Mouse (Mus musculus) embryonic facial prominence, embryonic 14.5 days (tissue): ENCODE measurements around the gene Kit. TPM values are rescaled to one million over a fixed set of nuclear protein-coding genes. Genes with fewer than 3 reads are reported as not detected.

Experiments
- ATAC-seq: fragments of 200-750 bp; cut with Nextera tagmentation; 2 replicates; pipeline ENCODE4 v1.8.0; 2017; ENCODE audit warnings: low read depth, moderate number of reproducible peaks, moderate TSS enrichment
- DNase-seq: peaks from one replicate; pipeline ENCODE4 v3.0.0-alpha.2; 2015; ENCODE audit warnings: low spot score
- H3K27ac ChIP-seq: fragments of 300-500 bp; sonication (generic); replicated peaks from 2 replicates; pipeline ENCODE4 v1.5.1; 2014; ENCODE audit warnings: low read depth, mild to moderate bottlenecking, low read length, moderate library complexity
- H3K27me3 ChIP-seq: fragments of 300-500 bp; sonication (generic); replicated peaks from 2 replicates; pipeline ENCODE4 v1.6.1; 2014; ENCODE audit warnings: low read length; ENCODE audit not compliant: control insufficient read depth, insufficient read depth
- H3K36me3 ChIP-seq: fragments of 300-500 bp; sonication (generic); 2 replicates; pipeline ENCODE4 v1.6.1; 2014; ENCODE audit warnings: low read length, mixed read lengths; ENCODE audit not compliant: control insufficient read depth, insufficient read depth
- H3K4me1 ChIP-seq: fragments of 300-500 bp; sonication (generic); 2 replicates; pipeline ENCODE4 v1.6.1; 2014; ENCODE audit warnings: antibody characterized with exemption, low read length; ENCODE audit not compliant: control insufficient read depth, insufficient read depth
- H3K4me2 ChIP-seq: fragments of 300-500 bp; sonication (generic); 2 replicates; pipeline ENCODE4 v1.6.1; 2014; ENCODE audit warnings: low read depth, mild to moderate bottlenecking, low read length, moderate library complexity, mixed read lengths
- H3K4me3 ChIP-seq: fragments of 300-500 bp; sonication (generic); 2 replicates; pipeline ENCODE4 v1.5.1; 2014; ENCODE audit warnings: low read depth, mild to moderate bottlenecking, low read length
- H3K9ac ChIP-seq: fragments of 300-500 bp; sonication (generic); 2 replicates; pipeline ENCODE4 v1.6.1; 2014; ENCODE audit warnings: low read depth, mild to moderate bottlenecking, low read length, moderate library complexity, mixed read lengths
- H3K9me3 ChIP-seq: fragments of 300-500 bp; sonication (generic); 2 replicates; pipeline ENCODE4 v1.6.1; 2016; ENCODE audit warnings: low read length; ENCODE audit not compliant: control insufficient read depth
- WGBS: fragments of 180-500 bp; shearing (Covaris S2); extraction: QIAGEN DNeasy Blood & Tissue Kit; methylation state at CpG from one replicate; pipeline ENCODE4 v1.1.7; 2014; 5-methylcytosine and 5-hydroxymethylcytosine counted together
- polyA plus RNA-seq: library from polyadenylated mRNA; unstranded; fragments of >200 nt; fragmentation: Nextera tagmentation; extraction: Ambion mirVana; gene quantifications from 2 replicates; pipeline ENCODE4 v1.2.1, GENCODE M21; 2014

Gene Kit
- 21.8 and 24.3 TPM in 2 replicates for polyA plus RNA-seq

GRCm38 (mm10) chr5:75574852-75575566, at the start of gene Kit:
Gene Kit, plus strand, starts transcription at chr5:75574916.
- Histone ChIP-seq H3K4me1 (peaks cover 13% of the 10 kb centered on the region; the same call in 1 of the 2 replicates), H3K27me3 (peaks cover 23% of the 10 kb centered on the region), H3K27ac (no peak within 1 kb of the TSS), H3K36me3 (no peaks in the 10 kb centered on the region), H3K4me3 (peak within 1 kb of the TSS; percentile 65), H3K9ac (peak within 1 kb of the TSS; percentile 67), H3K4me2 (peak within 1 kb of the TSS; percentile 100), H3K9me3 (no peaks in the 10 kb centered on the region)
- 0% methylated on average over 27 of the region's 65 CpGs for WGBS
- ATAC-seq: peak; percentile 95
- peak; percentile 91 for DNase-seq

GRCm38 (mm10) chr5:75536156-75536555, 38.6 kb upstream of the Kit start:
- no peaks in the 10 kb centered on the region for H3K36me3 ChIP-seq
- H3K4me2 ChIP-seq: no peak overlapping the region
- 58% methylated on average over 3 of the region's 3 CpGs for WGBS
- H3K9me3 ChIP-seq: no peaks in the 10 kb centered on the region
- DNase-seq (no peak), ATAC-seq (no peak)
- no peaks in the 10 kb centered on the region for H3K4me1 ChIP-seq
- no peaks in the 10 kb centered on the region for H3K27me3 ChIP-seq
- no peak overlapping the region for H3K9ac ChIP-seq
- H3K4me3 ChIP-seq: no peak overlapping the region
- H3K27ac ChIP-seq: no peak overlapping the region

- DNase-seq: no peak
- H3K4me2 ChIP-seq: no peak overlapping the region
- WGBS: 32% methylated on average over 4 of the region's 4 CpGs
- H3K9me3 ChIP-seq: no peaks in the 10 kb centered on the region
- no peak overlapping the region for H3K4me3 ChIP-seq
- ATAC-seq: no peak
- no peaks in the 10 kb centered on the region for H3K4me1 ChIP-seq
- H3K36me3 ChIP-seq: no peaks in the 10 kb centered on the region
- H3K27ac ChIP-seq: no peak overlapping the region
- H3K27me3 ChIP-seq: no peaks in the 10 kb centered on the region
- no peak overlapping the region for H3K9ac ChIP-seq
These were observed 37.0 kb upstream of the Kit start for GRCm38 (mm10) chr5:75537717-75538116.

GRCm38 (mm10) chr5:75538458-75538857, 36.3 kb upstream of the Kit start:
- H3K4me3 ChIP-seq: no peak overlapping the region
- H3K9ac ChIP-seq: no peak overlapping the region
- no peaks in the 10 kb centered on the region for H3K36me3 ChIP-seq
- H3K4me2 ChIP-seq: no peak overlapping the region
- ATAC-seq: no peak
- no peak overlapping the region for H3K27ac ChIP-seq
- DNase-seq: no peak
- H3K9me3 ChIP-seq: no peaks in the 10 kb centered on the region
- H3K27me3 ChIP-seq: no peaks in the 10 kb centered on the region
- WGBS: 25% methylated on average over 4 of the region's 4 CpGs
- H3K4me1 ChIP-seq: no peaks in the 10 kb centered on the region

GRCm38 (mm10) chr5:75539098-75539497, 35.6 kb upstream of the Kit start:
- no peak overlapping the region for H3K4me2 ChIP-seq
- DNase-seq (no peak), ATAC-seq (no peak)
- H3K27me3 ChIP-seq: no peaks in the 10 kb centered on the region
- no peak overlapping the region for H3K9ac ChIP-seq
- 17% methylated on average over 6 of the region's 6 CpGs for WGBS
- no peaks in the 10 kb centered on the region for H3K36me3 ChIP-seq
- H3K4me3 ChIP-seq: no peak overlapping the region
- H3K4me1 ChIP-seq: no peaks in the 10 kb centered on the region
- H3K27ac ChIP-seq: no peak overlapping the region
- H3K9me3 ChIP-seq: no peaks in the 10 kb centered on the region

- no peak overlapping the region for H3K27ac ChIP-seq
- no peak for ATAC-seq
- H3K4me2 ChIP-seq: no peak overlapping the region
- H3K36me3 ChIP-seq: no peaks in the 10 kb centered on the region
- no peaks in the 10 kb centered on the region for H3K4me1 ChIP-seq
- H3K9ac ChIP-seq: no peak overlapping the region
- no peaks in the 10 kb centered on the region for H3K9me3 ChIP-seq
- 70% methylated on average over 3 of the region's 3 CpGs for WGBS
- no peaks in the 10 kb centered on the region for H3K27me3 ChIP-seq
- DNase-seq: no peak
- H3K4me3 ChIP-seq: no peak overlapping the region
These were observed 31.0 kb upstream of the Kit start for GRCm38 (mm10) chr5:75543757-75544156.

- 69% methylated on average over 14 of the region's 14 CpGs for WGBS
- no peaks in the 10 kb centered on the region for H3K9me3 ChIP-seq
- no peak overlapping the region for H3K9ac ChIP-seq
- ATAC-seq (no peak), DNase-seq (no peak)
- H3K4me2 ChIP-seq: no peak overlapping the region
- H3K27ac ChIP-seq: no peak overlapping the region
- no peaks in the 10 kb centered on the region for H3K4me1 ChIP-seq
- H3K36me3 ChIP-seq: no peaks in the 10 kb centered on the region
- no peaks in the 10 kb centered on the region for H3K27me3 ChIP-seq
- H3K4me3 ChIP-seq: no peak overlapping the region
These were observed 30.0 kb upstream of the Kit start for GRCm38 (mm10) chr5:75544472-75545264.

GRCm38 (mm10) chr5:75545265-75545643, 29.5 kb upstream of the Kit start:
- Histone ChIP-seq H3K9ac (no peak overlapping the region), H3K9me3 (no peaks in the 10 kb centered on the region), H3K4me2 (no peak overlapping the region), H3K4me3 (no peak overlapping the region), H3K27me3 (no peaks in the 10 kb centered on the region), H3K36me3 (no peaks in the 10 kb centered on the region), H3K27ac (no peak overlapping the region), H3K4me1 (no peaks in the 10 kb centered on the region)
- no peak for DNase-seq
- ATAC-seq: no peak
- WGBS: 78% methylated on average over 4 of the region's 4 CpGs
